Mouse (Mus musculus) G1E-ER4 (cell line): ENCODE results near the gene Cbfa2t2. TPM values are rescaled to one million over a fixed set of nuclear protein-coding genes. Genes with fewer than 3 reads are reported as not detected.

ENCODE experiments used
- GATA1 ChIP-seq: IDR thresholded peaks from one replicate; pipeline ENCODE4 v1.8.0; 2012; ENCODE audit warnings: low read length, inconsistent platforms
- polyA plus RNA-seq: library from polyadenylated mRNA; stranded (reverse); fragments of >175 nt; gene quantifications from 2 replicates; pipeline ENCODE4 v1.2.3, GENCODE M21; 2012

Cbfa2t2 gene
- polyA plus RNA-seq, 1 experiment, result 8.8 TPM

GRCm38 (mm10) chr2:154419631-154420515 lies 16.4 kb upstream of the Cbfa2t2 start:
- TF ChIP-seq GATA1, result no peak

- no peak for TF ChIP-seq GATA1
Measured at GRCm38 (mm10) chr2:154420942-154421731, 15.1 kb upstream of the Cbfa2t2 start.

DNA sequence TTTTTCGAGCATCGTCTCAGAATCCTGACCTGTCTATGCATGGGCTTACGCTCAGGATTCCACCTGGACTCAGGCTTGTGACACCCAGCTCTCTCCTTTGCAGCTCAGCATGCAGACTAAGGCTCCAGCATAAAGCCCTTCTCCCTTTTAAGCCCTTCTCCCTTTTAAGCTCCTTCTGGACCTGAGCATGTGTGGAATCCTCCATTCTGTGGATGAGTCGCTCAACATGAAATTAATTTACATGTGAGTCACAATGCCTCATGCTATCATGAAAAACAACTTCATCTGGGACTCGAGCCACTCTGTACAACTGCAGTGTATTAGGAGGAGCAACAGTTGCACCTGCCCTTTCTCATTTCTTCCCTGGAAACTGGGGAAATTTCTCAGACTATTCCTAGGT lies 14.1 kb upstream of the Cbfa2t2 start:
- no peak for TF ChIP-seq GATA1

DNA sequence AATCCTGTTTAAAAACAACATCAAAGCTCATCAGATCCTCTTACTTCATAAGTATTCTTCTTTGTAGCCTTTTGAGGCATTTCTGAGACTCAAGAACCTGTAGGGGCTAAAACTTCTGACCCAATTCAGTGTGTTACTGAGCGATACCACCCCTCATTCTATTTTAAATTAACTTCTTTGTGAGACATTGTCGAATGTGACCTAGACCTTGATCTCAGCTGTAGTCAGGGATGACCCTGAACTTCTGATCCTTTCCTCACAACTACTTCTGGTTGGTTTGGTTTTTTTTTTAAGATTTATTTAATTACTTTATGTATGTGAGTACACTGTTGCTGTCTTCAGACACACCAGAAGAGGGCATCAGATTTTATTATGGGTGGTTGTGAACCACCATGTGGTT lies 12.7 kb upstream of the Cbfa2t2 start:
- no peak for TF ChIP-seq GATA1

GRCm38 (mm10) chr2:154425522-154425921 lies 10.8 kb upstream of the Cbfa2t2 start:
- TF ChIP-seq GATA1, result no peak

DNA sequence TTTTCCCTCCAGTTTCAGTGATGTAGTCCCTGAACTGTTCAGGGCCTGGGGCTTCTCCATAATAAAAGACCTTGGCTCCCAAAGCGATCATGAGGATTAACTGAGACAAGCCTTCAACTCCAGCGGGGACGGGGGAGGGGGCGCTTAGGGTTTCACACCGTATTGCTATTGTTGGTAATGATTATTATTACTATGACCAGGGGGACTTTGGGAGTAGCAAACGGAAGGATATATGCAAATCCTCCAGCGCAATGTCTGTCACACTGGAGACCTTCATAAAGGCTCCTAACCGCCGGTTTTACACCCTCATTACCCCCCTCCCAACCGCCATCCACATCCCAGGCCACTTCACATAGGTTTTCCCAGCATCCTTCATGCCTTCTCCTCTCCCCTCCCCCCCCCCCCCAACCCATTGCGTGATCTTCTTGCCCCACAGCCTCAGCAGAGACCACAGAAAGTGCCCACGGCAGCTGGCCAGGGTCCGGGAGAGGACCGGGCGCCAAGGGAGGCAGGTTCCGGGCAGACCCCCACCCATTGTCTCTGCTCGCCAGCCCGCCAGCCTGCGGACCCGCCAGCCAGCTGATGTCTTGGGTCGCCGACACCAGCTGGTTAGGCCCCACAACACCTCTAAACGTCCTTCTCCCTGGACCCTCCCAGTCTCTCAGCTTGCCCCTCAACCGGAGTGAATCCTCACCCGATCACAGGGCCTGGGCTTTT lies 9.9 kb upstream of the Cbfa2t2 start:
- no peak for TF ChIP-seq GATA1

- no peak for TF ChIP-seq GATA1
Measured at GRCm38 (mm10) chr2:154426905-154427852, 9.1 kb upstream of the Cbfa2t2 start.

DNA sequence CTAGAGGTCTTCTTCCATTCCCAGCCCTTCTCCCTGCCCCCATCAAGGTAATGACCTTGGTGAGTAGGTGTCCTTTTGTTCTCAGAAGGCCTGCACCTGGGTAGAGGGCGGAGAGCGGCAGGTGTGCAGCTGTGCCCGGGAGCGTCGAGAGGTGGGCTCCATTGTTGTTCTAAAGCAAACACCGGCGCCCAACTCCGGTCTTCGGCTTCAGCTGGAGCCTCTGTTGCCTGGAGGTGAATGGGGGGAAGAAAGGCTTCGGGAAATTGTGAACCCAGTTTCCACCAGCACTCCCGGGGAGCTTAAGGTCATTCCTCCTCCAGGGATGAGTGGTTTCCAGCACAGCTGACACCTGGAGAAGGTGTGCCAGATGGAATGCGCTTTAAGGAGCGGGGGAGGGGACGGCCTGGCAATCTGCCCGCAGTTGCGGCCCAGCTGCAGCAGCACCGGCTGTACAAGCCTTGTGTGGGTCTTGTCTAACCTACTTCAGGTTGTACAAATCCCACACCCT lies 8.4 kb upstream of the Cbfa2t2 start:
- no peak for TF ChIP-seq GATA1

GRCm38 (mm10) chr2:154430566-154430965 lies 5.7 kb upstream of the Cbfa2t2 start:
- no peak for TF ChIP-seq GATA1

DNA sequence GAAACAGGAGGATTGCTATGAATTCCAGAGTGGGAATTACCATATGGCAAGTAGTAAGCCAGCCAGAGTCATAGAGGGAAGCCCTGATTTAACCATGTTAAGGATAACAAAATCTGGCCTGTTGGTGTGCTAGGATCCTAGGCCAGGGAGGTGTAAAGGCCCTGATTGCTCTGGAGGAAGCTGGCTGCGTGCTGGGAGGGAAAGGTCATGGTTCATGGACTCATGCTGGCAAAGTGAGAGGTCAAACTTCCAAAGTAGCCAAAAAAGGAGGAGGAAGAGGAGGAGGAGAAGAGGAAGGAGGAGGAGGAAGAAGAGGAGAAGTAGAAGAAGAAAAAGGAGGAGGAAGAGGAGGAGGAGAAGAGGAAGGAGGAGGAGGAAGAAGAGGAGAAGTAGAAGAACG lies 3.6 kb upstream of the Cbfa2t2 start:
- no peak for TF ChIP-seq GATA1

DNA sequence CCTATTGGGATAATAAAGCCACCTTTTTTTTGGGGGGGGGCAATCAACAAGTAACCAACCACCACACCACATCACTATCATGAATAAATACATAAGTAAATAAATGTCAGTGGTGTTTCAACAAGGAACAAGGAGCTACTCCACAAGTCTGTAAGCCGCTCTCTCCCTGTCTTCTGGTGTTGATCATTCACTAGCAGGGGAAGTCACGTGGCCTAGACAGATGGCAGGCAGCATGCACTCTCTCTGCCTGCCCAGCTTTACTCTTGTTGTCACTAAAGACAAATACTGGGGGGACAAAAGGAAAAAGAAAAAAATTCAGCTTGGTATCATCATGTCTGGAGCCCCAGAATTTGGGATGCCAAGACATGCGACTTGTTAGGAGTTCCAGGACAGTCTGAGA lies 2.9 kb upstream of the Cbfa2t2 start:
- TF ChIP-seq GATA1, result no peak

DNA sequence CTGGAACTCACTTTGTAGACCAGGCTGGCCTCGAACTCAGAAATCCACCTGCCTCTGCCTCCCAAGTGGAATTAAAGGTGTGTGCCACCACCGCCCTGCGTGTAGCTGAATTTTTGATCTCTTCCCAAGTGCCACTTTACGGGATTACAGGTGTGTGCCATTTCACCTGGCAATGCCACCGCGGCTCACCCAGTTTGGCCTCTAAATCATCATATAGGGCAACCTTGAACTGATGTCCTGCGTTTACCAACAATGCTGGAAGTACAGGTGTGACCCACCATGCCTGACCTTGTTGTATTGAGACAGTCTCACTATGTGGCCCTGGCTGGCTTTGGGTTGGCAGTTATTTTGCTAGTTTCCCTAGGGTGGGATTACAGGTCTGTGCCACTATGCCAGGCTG lies 1.6 kb upstream of the Cbfa2t2 start:
- no peak for TF ChIP-seq GATA1

DNA sequence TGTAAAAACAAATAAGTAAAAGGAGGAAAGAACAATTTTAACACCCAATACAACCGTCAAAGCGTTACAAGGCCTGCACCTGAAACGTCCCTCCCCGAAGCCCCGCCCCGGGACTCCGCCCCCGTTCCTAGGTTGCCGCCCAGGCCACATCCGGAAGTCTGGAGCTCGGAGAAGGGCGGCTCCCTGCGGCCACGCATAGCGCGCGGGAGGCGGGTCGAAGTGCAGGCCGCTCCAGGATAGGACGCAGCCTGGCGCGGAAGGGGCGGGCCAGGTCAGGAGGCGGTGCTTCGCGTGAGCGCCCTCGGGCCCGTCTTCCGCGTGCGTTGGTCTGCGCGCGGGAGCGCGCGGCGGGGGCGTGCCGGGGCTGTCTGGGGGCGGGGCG lies 214 bp upstream of the Cbfa2t2 start:
- TF ChIP-seq GATA1, result no peak

DNA sequence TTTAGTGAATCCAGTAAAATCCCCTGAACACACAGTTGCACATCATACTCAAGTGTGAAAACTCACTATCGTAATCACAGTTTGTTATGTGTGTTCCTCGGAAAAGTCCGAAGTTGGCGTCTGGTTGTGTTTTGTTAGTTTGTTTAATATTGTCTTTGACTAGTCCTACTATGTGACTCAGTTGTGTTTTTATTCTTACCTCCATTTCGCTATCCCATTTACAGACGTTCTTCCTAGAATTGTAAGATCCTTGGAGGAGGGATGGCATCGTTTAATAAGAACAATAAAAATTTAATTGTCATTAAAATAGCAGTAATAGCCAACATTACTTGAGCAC lies 878 bp downstream of the Cbfa2t2 start:
- TF ChIP-seq GATA1, result no peak

DNA sequence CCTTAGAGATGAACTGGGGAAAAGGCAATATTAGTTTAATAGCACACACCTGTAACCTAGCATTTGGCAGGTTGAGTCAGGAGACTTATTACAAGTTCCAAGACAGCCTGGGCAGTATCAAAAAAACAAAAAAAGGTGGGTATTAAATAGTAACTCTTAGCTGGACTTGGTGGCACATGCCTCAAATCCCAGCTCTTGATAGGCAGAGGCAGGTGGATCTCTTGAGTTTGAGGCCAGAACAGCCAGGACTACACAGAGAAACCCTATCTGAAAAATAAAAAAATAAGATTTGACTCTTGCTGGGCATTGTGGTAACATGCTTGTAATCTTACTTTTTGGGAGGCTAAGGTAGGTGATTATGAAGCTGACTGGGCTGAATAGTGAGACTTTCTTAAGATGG lies 4.2 kb downstream of the Cbfa2t2 start:
- TF ChIP-seq GATA1, result no peak

DNA sequence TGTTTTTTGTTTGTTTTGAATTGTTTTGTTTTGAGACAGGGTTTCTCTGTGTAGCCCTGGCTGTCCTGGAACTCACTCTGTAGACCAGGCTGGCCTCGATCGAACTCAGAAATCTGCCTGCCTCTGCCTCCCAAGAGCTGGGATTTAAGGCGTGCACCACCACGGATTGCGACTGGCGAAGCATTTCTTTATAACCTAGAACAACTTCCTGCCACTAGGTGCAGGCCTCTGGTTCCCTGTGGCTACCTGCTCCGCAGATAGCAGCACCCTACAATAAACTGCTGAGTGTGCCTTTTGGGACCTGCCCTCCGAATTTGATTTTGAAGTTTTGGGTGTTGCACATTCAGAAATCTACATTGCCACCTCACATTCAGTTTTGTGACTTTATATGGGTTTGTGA lies 11.5 kb downstream of the Cbfa2t2 start:
- no peak for TF ChIP-seq GATA1
